Mouse (Mus musculus): ENCODE measurements at regions not wholly inside any gene's neighbourhood (a gene's known extent, or its start where the extent isn't known, plus 50 kb on each side); places are given as distances from the start of the nearest gene placed in this dataset.

DNA sequence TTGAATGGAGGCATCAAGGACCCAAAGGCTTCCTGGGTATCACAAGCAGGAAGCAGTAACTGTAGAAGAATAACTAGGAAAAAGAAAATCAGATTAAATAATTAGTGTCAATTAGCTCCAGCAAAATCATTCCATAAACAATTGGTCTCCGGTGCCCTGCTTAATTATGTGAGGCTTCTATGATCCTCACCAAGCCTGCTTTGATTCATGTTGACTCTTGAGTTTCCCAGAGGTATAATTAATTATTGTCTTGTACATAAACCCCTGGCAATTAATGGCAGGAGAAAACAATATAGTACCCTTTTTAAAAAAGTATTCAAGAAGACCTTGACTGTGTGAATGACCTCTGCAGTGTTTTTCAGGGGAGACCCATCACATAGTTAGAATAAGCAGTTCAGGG is 61.5 kb upstream of the Sp8 start:
- no peak for TF ChIP-seq CTCF (IDR thresholded peaks at IDR 0.05; ENCODE audit: control insufficient read depth, insufficient read depth, insufficient read length)
- no peak for TF ChIP-seq USF1 (IDR thresholded peaks at IDR 0.05; ENCODE audit: low read depth)
- TF ChIP-seq CEBPB (IDR thresholded peaks at IDR 0.05; ENCODE audit: low read depth), result no peak
